Mouse (Mus musculus) left cerebral cortex, adult 9 months (tissue): ENCODE results near the gene Alg14.

Experiments used
- DNase-seq, 2 experiments: peaks; one replicate each; pipeline ENCODE4 v3.0.0; 2022; ENCODE audit warnings: low spot score in 2 of 2

Alg14 gene

GRCm38 (mm10) chr3:121405101-121405500 lies 113.5 kb downstream of the Alg14 start:
- no peak for DNase-seq

DNA sequence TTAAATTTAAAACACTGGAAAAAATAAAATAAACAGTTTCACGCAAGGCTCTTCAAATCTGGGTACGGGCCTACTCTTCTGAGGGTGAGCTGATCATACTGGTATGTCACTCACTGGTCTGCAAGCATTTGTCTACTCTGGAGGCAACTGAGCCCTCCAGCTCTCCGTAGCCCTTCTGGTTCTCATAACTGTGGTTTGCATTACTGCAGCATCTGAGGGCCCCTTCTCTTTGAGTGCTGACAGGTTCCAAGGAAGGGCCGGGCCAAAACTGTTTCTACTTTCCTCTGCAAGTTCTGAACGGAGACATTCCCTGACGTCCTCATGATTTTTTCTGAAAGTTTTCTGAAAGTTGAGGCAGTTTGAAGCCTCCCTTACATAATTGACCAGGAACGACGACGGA lies 115.8 kb downstream of the Alg14 start:
- DNase-seq, result no peak

- DNase-seq, result no peak
Measured at GRCm38 (mm10) chr3:121408386-121408785, 116.8 kb downstream of the Alg14 start.

DNA sequence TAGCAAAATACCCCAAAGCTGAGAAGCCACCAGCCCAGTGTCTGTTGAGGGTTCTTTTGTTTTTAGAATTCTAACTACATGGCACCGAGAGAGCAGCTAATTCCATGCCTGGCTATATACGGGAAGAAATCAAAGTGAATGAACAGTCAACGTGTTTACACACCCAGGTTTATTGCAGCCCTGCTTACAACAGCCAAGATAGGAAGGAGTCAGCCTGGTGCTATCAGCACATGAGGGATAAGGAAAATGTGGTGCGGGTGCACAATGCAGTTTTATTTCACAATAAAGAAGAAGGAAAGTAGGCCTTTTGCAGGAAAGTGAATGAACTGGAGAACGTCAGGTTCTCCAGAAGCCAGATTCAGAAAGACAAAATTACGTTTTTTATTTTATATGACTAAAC lies 119.9 kb downstream of the Alg14 start:
- DNase-seq, result no peak
